Mouse (Mus musculus) lung, postnatal 0 days (tissue): ENCODE measurements around the gene Kcnn3.

Experiments
- CTCF ChIP-seq: IDR thresholded peaks from 2 replicates; pipeline ENCODE4 v1.5.1; 2016; ENCODE audit warnings: antibody characterized with exemption, mild to moderate bottlenecking
- EP300 ChIP-seq: IDR thresholded peaks from 2 replicates; pipeline ENCODE4 v1.6.1; 2016; ENCODE audit warnings: antibody characterized with exemption, mild to moderate bottlenecking, control low read depth

DNA sequence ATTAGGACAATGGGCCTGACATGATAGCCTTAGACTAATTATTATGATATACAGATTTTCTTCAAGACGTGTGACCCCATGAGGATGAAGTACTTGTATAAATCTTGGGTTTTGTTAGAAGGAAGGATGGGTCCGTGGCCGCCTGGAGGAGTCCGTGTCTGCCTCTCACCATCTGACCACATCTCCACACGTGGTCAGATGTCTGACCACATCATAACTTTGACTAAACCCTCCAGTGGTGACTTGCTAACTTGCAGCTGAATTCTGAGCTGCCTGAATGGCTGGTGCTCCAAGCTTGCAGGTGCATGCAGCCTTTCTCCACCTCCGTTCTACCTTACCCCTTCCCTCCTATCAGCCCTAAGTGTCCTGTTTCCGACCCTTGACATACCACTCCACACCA, 17.4 kb upstream of the Kcnn3 start:
- TF ChIP-seq CTCF, result no peak
- TF ChIP-seq EP300, result no peak
